Mouse (Mus musculus) brain, embryonic 14.5 days (tissue): ENCODE results near the gene Myzap.

Experiments
- CTCF ChIP-seq: fragments of 200-500 bp; IDR thresholded peaks from 2 replicates; pipeline ENCODE4 v1.5.1; 2012; ENCODE audit warnings: inconsistent platforms, mild to moderate bottlenecking, moderate library complexity, borderline replicate concordance; ENCODE audit not compliant: insufficient read depth, insufficient read length; ENCODE audit errors: extremely low read depth
- POLR2A ChIP-seq: fragments of 200-500 bp; IDR thresholded peaks from 2 replicates; pipeline ENCODE4 v1.6.1; 2012; ENCODE audit warnings: mild to moderate bottlenecking, inconsistent platforms, borderline replicate concordance; ENCODE audit not compliant: poor library complexity, insufficient read depth, insufficient read length, severe bottlenecking; ENCODE audit errors: extremely low read depth

DNA sequence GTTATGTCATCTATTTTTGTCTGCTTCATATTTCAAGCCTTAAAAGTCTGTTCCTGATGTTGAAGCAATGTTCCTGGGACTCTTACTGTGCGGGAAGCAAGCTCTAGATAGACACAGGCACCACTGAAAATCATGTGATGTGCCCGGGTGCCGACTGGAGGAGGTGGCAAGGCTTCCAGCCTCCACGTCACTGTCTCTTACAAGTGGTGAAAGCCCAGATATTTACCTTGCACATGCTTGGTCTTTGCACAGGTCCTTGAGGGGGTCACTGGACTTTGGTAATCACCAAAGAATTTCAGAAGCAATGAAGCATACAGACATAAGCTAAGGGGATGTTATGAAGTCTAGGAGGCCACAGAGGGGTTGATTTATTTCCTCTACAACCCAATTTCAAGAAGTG is 29.8 kb upstream of the Myzap start:
- TF ChIP-seq CTCF = no peak
- no peak for TF ChIP-seq POLR2A
